ENCODE assay signal across 25 mouse cellular contexts in genomic region chr13:19422521-19422920, GRCm38 (mm10). TPM values are rescaled to one million over a fixed set of nuclear protein-coding genes. Genes with fewer than 3 reads are reported as not detected.
A peak's percentile ranks its signal among the peaks of the same experiment; 100 is the strongest.
DNase-seq lines count a peak whose midpoint lies in the region; ATAC-seq and TF ChIP-seq lines count a peak whose summit lies in the region.
"Had no signal": no experiment of that assay in that cellular context is flagged by ENCODE, and none has a peak within 500 bp of the region (broad histone marks: within the 10 kb centered on the region; RNA-seq: fewer than 3 reads in every experiment).

No protein-coding gene starts in this region.

- H3K36me3 ChIP-seq in midbrain, embryonic 13.5 days, result no peaks in the 10 kb centered on the region
- H3K36me3 ChIP-seq: embryonic facial prominence, embryonic 13.5 days; embryonic facial prominence, embryonic 15.5 days; forebrain, embryonic 15.5 days had no signal

- no peak for TF ChIP-seq CTCF in layer of hippocampus, adult 2 months (conservative IDR thresholded peaks at IDR 0.05)

- no peak for DNase-seq in layer of hippocampus, adult 2 months (ENCODE audit: low spot score in 2 of 2)
- no peak for DNase-seq in layer of hippocampus, adult 11-12 months (ENCODE audit: low spot score)
- peak; percentile 83 for DNase-seq in Muller cell, postnatal 12 days (ENCODE audit: inconsistent ontology term)
- DNase-seq in brain, adult 2 months (ENCODE audit: low read depth, low spot score), result peak; percentile 73
- peak; percentile 33 for DNase-seq in telencephalon, adult 2 months (ENCODE audit: low read depth, low spot score)
- no peak for DNase-seq in gastrocnemius, postnatal 25 days
- DNase-seq: adrenal gland, adult 8-10 months; adrenal gland, postnatal 14 days; adrenal gland, postnatal 36 days; cerebellum, adult 11 months; cerebellum, adult 18-20 months; cerebellum, adult 8-10 months; cerebellum, adult 9-11 months; cerebellum, postnatal 14 days; cerebellum, postnatal 36 days; embryo, embryonic 11 days; forebrain, postnatal 0 days had no signal

- no peaks in the 10 kb centered on the region for H3K4me1 ChIP-seq in midbrain, embryonic 13.5 days (replicated peaks)
- H3K4me1 ChIP-seq: embryonic facial prominence, embryonic 15.5 days; forebrain, embryonic 13.5 days; forebrain, embryonic 15.5 days had no signal

- H3K4me3 ChIP-seq in layer of hippocampus, adult 2 months, result no peak overlapping the region
- no peak overlapping the region for H3K4me3 ChIP-seq in midbrain, embryonic 13.5 days (replicated peaks)
- H3K4me3 ChIP-seq: embryonic facial prominence, embryonic 13.5 days; embryonic facial prominence, embryonic 15.5 days; erythroblast, embryonic 14.5 days; forebrain, embryonic 13.5 days; forebrain, embryonic 15.5 days had no signal

- H3K27me3 ChIP-seq in midbrain, embryonic 13.5 days, result no peaks in the 10 kb centered on the region
- H3K27me3 ChIP-seq: embryonic facial prominence, embryonic 13.5 days; embryonic facial prominence, embryonic 15.5 days; forebrain, embryonic 13.5 days; forebrain, embryonic 15.5 days; Patski had no signal

- peak overlapping the region; percentile 23; the same call in 1 of the 2 replicates for H3K27ac ChIP-seq in layer of hippocampus, adult 2 months
- no peak overlapping the region for H3K27ac ChIP-seq in midbrain, embryonic 13.5 days
- H3K27ac ChIP-seq: embryonic facial prominence, embryonic 13.5 days; embryonic facial prominence, embryonic 15.5 days; forebrain, embryonic 13.5 days; forebrain, embryonic 15.5 days had no signal

- H3K9me3 ChIP-seq in midbrain, embryonic 13.5 days, result no peaks in the 10 kb centered on the region
- H3K9me3 ChIP-seq: embryonic facial prominence, embryonic 13.5 days; embryonic facial prominence, embryonic 15.5 days; forebrain, embryonic 13.5 days; forebrain, embryonic 15.5 days had no signal

- H3K4me2 ChIP-seq in midbrain, embryonic 13.5 days (replicated peaks), result no peak overlapping the region
- H3K4me2 ChIP-seq: embryonic facial prominence, embryonic 13.5 days; embryonic facial prominence, embryonic 15.5 days; forebrain, embryonic 13.5 days; forebrain, embryonic 15.5 days had no signal

- H3K9ac ChIP-seq in midbrain, embryonic 13.5 days (replicated peaks), result no peak overlapping the region
- H3K9ac ChIP-seq: embryonic facial prominence, embryonic 13.5 days; embryonic facial prominence, embryonic 15.5 days; forebrain, embryonic 13.5 days; forebrain, embryonic 15.5 days; forebrain, postnatal 0 days had no signal

- WGBS in midbrain, embryonic 13.5 days, result 79% methylated on average over 1 of the region's 1 CpGs

- ATAC-seq in midbrain, embryonic 13.5 days, result no peak
- ATAC-seq: activated CD4-positive, CD25-positive, alpha-beta regulatory T cell, adult 4 months; forebrain, embryonic 13.5 days; forebrain, embryonic 15.5 days; forebrain, postnatal 0 days; Patski had no signal

RNA-seq across cellular contexts. Expression of gene Stard3nl, which starts 26.9 kb away (rescaled TPM):
- 10 to 100 TPM; 59.9 to 64.9 TPM for total RNA-seq in layer of hippocampus, adult 2 months (2021)
- 1 to 10 TPM; 5.2 to 8.5 TPM for total RNA-seq in gastrocnemius, postnatal 25 days (2021)
- polyA plus RNA-seq in midbrain, embryonic 13.5 days (2015; fragmentation: Nextera tagmentation; extraction: Ambion mirVana), result 177 and 181 TPM in 2 replicates

Comparison
In these comparisons a context has a peak if more than half of its experiments do, and no peak if none do; other contexts are left out.
1. DNase-seq: peak in Muller cell, postnatal 12 days (single experiment), brain, adult 2 months (single experiment) and telencephalon, adult 2 months (single experiment); none in layer of hippocampus, adult 2 months (0 of 2), layer of hippocampus, adult 11-12 months (single experiment) and gastrocnemius, postnatal 25 days (single experiment).
2. RNA of gene Stard3nl, which starts 26.9 kb away (total RNA-seq): 59.9 to 64.9 TPM in layer of hippocampus, adult 2 months; 5.2 to 8.5 TPM in gastrocnemius, postnatal 25 days; every median in the first group is over 4 times any median in the second.